Mouse (Mus musculus): ENCODE measurements at regions not wholly inside any gene's neighbourhood (a gene's known extent, or its start where the extent isn't known, plus 50 kb on each side); places are given as distances from the start of the nearest gene placed in this dataset.

DNA sequence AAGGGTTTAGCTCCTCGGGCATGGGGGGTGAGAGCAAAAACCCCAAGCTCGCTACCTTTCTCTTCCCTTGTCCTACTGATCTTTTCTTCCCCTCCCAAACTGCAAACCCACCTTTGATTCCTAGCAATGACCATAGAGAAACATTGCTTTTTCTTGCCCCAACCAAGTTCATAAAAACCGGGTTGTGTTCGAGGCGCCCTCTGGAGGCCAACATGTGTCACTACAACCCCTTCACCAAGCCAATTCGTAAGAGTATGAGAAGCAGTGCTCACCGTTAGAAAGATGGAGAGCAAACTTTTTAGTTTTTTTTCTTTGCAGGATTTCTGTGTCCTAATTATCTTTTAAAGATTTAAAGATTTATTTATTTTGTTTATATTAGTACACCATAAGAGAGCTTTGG, 52.1 kb upstream of the Slc7a1 start:
- peak; percentile 33 for TF ChIP-seq CTCF (IDR thresholded peaks at IDR 0.05; ENCODE audit: control insufficient read depth, insufficient read depth, insufficient read length)
- TF ChIP-seq USF1 (IDR thresholded peaks at IDR 0.05; ENCODE audit: low read depth), result no peak
- TF ChIP-seq MAX (IDR thresholded peaks at IDR 0.05), result no peak
